Mouse (Mus musculus): ENCODE results near the gene Elof1. TPM values are rescaled to one million over a fixed set of nuclear protein-coding genes. Genes with fewer than 3 reads are reported as not detected.

Elof1 gene
- polyA plus RNA-seq, 1 experiment from 2014 or later = 188 TPM

DNA sequence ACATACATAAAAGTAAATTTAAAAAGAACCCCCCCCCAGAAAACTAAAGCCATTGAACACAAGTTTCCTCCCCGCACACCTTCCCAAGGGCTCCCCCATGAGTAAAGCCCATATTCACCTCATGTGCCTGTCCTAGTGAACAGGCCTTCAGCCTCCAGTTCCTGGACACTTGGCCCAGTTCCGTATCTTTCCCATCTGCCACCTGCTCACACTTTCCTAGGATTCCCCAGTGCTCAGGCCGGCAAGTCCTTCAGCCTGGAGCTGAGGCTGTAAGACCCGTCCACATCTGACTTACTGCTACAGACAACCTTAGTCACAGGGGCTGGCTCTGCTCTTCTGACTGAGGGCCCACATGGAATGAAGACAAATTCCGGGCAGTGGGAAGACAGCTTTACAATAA is 22.8 kb upstream of the Elof1 start:
- Histone ChIP-seq H3K4me3 (ENCODE audit: low read depth, low read length) (no peak overlapping the region), H3K4me2 (ENCODE audit: low read length) (no peak overlapping the region), H3K9me3 (replicated peaks; ENCODE audit: control insufficient read depth, low read length, poor library complexity, severe bottlenecking) (no peaks in the 10 kb centered on the region), H3K9ac (ENCODE audit: low read depth, low read length) (no peak overlapping the region), H3K27me3 (ENCODE audit: control insufficient read depth, insufficient read depth, low read depth, low read length) (no peaks in the 10 kb centered on the region), H3K4me1 (ENCODE audit: control insufficient read depth, insufficient read depth, low read length) (no peaks in the 10 kb centered on the region), H3K27ac (ENCODE audit: low read length) (no peak overlapping the region), H3K36me3 (ENCODE audit: control insufficient read depth, insufficient read depth, low read length) (no peaks in the 10 kb centered on the region)
- ATAC-seq = no peak
- whole genome bisulfite sequencing = 92% methylated on average over 5 of the region's 5 CpGs

GRCm38 (mm10) chr9:22138480-22138879 is 21.5 kb upstream of the Elof1 start:
- Histone ChIP-seq H3K4me2 (ENCODE audit: low read length) (no peak overlapping the region), H3K9me3 (replicated peaks; ENCODE audit: control insufficient read depth, low read length, poor library complexity, severe bottlenecking) (no peaks in the 10 kb centered on the region), H3K4me3 (ENCODE audit: low read depth, low read length) (no peak overlapping the region), H3K27me3 (ENCODE audit: control insufficient read depth, insufficient read depth, low read depth, low read length) (no peaks in the 10 kb centered on the region), H3K4me1 (ENCODE audit: control insufficient read depth, insufficient read depth, low read length) (no peaks in the 10 kb centered on the region), H3K27ac (ENCODE audit: low read length) (no peak overlapping the region), H3K36me3 (ENCODE audit: control insufficient read depth, insufficient read depth, low read length) (no peaks in the 10 kb centered on the region), H3K9ac (ENCODE audit: low read depth, low read length) (no peak overlapping the region)
- ATAC-seq = no peak
- 27% methylated on average over 2 of the region's 2 CpGs for WGBS

DNA sequence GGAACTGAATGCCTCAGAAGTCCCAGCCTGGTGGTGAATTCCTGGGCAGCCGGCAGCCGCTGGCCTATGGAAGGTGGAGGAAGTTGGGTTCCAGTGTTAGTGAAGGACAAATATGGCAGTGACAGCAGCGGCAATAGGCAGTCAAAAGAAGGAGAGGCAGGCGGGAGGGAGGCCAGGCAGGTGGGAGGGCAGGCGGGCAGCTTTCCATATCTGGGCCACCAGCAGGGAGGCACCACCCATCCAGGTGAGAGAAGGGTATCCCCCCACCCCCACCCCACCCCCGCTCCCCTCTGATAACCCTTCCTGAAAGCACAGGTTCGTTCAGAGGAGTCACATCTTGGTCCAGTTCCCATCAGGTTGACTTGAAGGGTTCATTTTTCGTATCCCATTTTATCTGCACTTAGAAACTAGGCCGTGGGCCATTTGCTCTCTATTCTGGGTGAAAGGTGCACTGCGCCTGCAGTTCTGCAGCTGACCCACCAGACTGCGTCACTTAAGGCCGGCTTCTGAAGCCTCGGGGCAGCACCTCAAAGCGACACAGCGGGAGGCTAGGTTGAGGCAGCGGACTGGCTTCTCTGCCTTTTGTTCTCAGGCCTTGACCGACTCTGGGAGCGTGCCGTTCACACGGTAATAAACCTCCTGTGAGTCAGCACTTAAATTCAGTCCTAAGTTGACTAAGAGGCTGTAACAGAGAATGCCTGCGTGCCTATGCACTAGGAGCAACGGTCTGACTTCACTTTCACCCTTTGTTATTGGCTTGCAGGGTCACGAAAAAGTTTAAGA is 20.0 kb upstream of the Elof1 start:
- H3K9ac ChIP-seq (ENCODE audit: low read depth, low read length) = no peak overlapping the region
- H3K27me3 ChIP-seq (ENCODE audit: control insufficient read depth, insufficient read depth, low read depth, low read length) = peaks cover 5% of the 10 kb centered on the region
- 14% methylated on average over 23 of the region's 23 CpGs for WGBS
- ATAC-seq = no peak
- no peaks in the 10 kb centered on the region for H3K36me3 ChIP-seq (ENCODE audit: control insufficient read depth, insufficient read depth, low read length)
- H3K4me3 ChIP-seq (ENCODE audit: low read depth, low read length) = no peak overlapping the region
- no peaks in the 10 kb centered on the region for H3K9me3 ChIP-seq (replicated peaks; ENCODE audit: control insufficient read depth, low read length, poor library complexity, severe bottlenecking)
- no peak overlapping the region for H3K27ac ChIP-seq (ENCODE audit: low read length)
- H3K4me2 ChIP-seq (ENCODE audit: low read length) = no peak overlapping the region
- H3K4me1 ChIP-seq (ENCODE audit: control insufficient read depth, insufficient read depth, low read length) = no peaks in the 10 kb centered on the region

DNA sequence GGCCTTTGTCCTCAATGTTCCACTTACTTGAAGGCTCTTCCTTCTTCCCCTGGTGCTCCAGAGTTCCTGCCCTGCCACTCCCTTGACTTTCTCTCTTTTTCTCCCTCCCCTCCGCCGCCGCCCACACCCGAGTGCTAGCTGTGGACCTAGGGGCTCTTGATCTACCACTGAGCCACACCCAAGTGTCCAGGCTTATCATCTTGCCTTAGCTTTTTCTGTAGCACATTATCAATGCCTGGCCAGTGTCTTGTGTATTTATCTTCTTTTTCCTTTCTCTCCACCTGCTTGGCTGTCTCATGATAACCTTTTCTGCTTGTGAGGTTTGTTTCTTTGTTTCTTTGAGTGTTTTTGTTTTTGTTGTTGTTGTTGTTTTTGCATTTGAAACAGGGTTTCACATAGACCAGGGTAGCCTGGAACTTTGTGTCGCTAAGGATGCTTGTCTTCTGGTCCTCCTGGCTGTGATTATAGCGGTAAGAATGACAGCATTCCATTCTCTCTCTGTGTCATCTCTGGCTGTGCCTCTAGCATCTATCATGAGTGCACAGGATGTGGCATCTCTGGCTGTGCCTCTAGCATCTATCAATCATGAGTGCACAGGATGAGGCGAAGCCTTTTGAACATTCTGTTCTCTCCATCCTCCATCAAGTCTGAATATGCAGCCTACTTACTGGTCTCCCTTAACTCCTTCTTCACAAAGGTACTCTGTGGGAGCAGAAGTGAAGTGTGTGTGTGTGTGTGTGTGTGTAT is 18.8 kb upstream of the Elof1 start, which contains the start of gene Acp5:
Gene Acp5 (minus strand): TSS at position 68 of the 747 bp plus-strand sequence.
- Histone ChIP-seq H3K4me1 (ENCODE audit: control insufficient read depth, insufficient read depth, low read length) (peaks cover 4% of the 10 kb centered on the region; the same call in 1 of the 2 replicates), H3K36me3 (ENCODE audit: control insufficient read depth, insufficient read depth, low read length) (no peaks in the 10 kb centered on the region), H3K27ac (ENCODE audit: low read length) (no peak within 1 kb of the TSS), H3K4me3 (ENCODE audit: low read depth, low read length) (no peak within 1 kb of the TSS), H3K9me3 (replicated peaks; ENCODE audit: control insufficient read depth, low read length, poor library complexity, severe bottlenecking) (no peaks in the 10 kb centered on the region), H3K27me3 (ENCODE audit: control insufficient read depth, insufficient read depth, low read depth, low read length) (peaks cover 13% of the 10 kb centered on the region), H3K9ac (ENCODE audit: low read depth, low read length) (no peak within 1 kb of the TSS), H3K4me2 (ENCODE audit: low read length) (no peak within 1 kb of the TSS)
- ATAC-seq = no peak
- 74% methylated on average over 7 of the region's 7 CpGs for WGBS

- peaks cover 13% of the 10 kb centered on the region for H3K27me3 ChIP-seq (ENCODE audit: control insufficient read depth, insufficient read depth, low read depth, low read length)
- ATAC-seq = no peak
- WGBS = 81% methylated on average over 9 of the region's 9 CpGs
- no peak overlapping the region for H3K9ac ChIP-seq (ENCODE audit: low read depth, low read length)
- H3K4me1 ChIP-seq (ENCODE audit: control insufficient read depth, insufficient read depth, low read length) = peaks cover 4% of the 10 kb centered on the region; the same call in 1 of the 2 replicates
- H3K4me2 ChIP-seq (ENCODE audit: low read length) = no peak overlapping the region
- no peaks in the 10 kb centered on the region for H3K36me3 ChIP-seq (ENCODE audit: control insufficient read depth, insufficient read depth, low read length)
- H3K27ac ChIP-seq (ENCODE audit: low read length) = no peak overlapping the region
- H3K9me3 ChIP-seq (replicated peaks; ENCODE audit: control insufficient read depth, low read length, poor library complexity, severe bottlenecking) = no peaks in the 10 kb centered on the region
- no peak overlapping the region for H3K4me3 ChIP-seq (ENCODE audit: low read depth, low read length)
These were observed 18.1 kb upstream of the Elof1 start for GRCm38 (mm10) chr9:22134988-22135643.

DNA sequence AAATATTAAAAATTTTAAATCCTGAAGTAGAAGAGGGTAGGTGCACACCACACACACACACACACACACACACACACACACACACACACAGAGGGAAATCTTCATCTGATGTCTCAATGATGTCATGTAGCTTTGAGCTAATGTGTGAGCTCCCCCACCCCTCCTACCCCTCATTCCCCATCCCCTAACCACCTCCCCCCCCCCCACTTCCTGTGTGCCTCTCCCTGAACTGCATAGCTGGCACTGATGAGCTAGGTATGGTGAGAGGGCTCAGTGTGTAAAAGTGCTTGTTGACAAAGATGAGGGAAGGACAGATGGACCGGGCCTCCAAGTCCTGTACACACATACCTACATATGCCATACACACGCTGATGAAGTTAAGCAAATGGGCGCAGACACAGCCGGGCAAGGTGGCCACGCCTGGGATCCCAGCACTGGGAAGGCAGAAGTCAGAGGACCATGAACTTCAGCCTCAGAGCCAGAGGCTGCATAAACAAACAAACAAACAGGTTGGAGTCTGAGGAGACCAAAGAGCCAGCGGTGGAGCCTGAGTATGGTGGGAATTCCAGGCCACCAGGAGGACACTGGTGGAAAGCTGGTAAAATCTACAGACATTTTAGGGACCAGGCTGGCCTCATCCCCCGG is 17.4 kb upstream of the Elof1 start:
- Histone ChIP-seq H3K9me3 (replicated peaks; ENCODE audit: control insufficient read depth, low read length, poor library complexity, severe bottlenecking) (no peaks in the 10 kb centered on the region), H3K4me3 (ENCODE audit: low read depth, low read length) (no peak overlapping the region), H3K9ac (ENCODE audit: low read depth, low read length) (no peak overlapping the region), H3K4me1 (ENCODE audit: control insufficient read depth, insufficient read depth, low read length) (peaks cover 4% of the 10 kb centered on the region; the same call in 1 of the 2 replicates), H3K27ac (ENCODE audit: low read length) (no peak overlapping the region), H3K36me3 (ENCODE audit: control insufficient read depth, insufficient read depth, low read length) (no peaks in the 10 kb centered on the region), H3K27me3 (ENCODE audit: control insufficient read depth, insufficient read depth, low read depth, low read length) (peaks cover 18% of the 10 kb centered on the region), H3K4me2 (ENCODE audit: low read length) (no peak overlapping the region)
- WGBS = 86% methylated on average over 7 of the region's 7 CpGs
- ATAC-seq = no peak

DNA sequence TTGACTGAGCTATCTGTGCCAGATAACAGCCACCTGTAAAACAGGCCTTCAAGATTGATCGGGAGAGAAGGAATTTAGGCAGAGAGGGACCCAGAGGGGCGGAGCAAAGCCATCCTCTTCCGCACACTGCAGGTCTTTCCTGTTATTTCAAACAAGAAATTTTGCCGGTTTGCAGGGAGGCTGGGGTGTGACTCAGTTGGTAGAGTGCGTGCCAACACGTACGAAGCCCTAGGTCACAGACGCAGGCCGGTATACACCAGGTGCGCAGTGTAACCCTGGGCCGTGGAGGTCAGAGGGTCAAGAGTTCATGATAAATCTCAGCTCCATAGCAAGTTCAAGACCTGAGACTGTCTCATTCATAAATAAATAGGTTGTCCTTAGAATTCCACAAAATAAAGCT is 15.2 kb upstream of the Elof1 start:
- no peak overlapping the region; the same call in 1 of the 2 replicates for H3K4me2 ChIP-seq (ENCODE audit: low read length)
- WGBS = 58% methylated on average over 11 of the region's 11 CpGs

DNA sequence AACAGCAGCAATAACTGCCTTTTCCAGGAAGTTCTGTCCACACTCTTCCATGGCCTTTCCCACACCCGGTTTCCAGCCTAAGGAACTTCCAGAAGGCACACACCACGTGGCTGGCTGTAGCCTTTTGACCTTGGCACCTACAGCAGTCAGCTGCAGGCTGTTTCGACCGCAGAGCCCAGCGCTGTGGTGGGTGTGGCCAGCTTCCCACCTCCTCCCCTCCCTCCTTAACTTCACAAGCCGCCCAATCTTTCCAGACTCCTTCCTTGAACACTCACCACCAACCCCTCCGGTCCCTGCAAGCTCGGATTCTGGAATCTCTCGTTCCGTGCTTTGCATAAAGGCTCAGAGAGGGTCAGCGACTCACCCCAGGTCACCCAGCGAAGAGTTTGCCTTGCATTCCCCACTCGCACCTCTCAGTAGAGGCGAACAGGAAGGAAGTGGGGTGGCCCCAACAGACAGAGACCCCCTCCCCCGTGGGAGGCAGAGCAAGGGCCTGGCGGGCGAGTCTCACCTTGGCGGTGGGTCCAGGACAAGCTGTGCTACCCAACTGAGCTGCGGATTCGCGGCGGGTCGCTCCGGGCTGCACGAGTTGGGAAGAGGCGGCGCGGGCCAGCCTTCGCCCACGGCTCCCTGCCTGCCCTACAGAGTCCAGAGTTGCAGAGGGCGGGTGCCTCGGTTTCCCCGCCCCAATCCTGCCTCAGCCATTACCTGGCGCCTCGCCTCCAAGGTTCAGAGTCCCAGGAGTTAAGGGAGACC is 14.4 kb upstream of the Elof1 start:
- H3K27ac ChIP-seq (ENCODE audit: low read length) = no peak overlapping the region
- peaks cover 20% of the 10 kb centered on the region for H3K27me3 ChIP-seq (ENCODE audit: control insufficient read depth, insufficient read depth, low read depth, low read length)
- peaks cover 4% of the 10 kb centered on the region; the same call in 1 of the 2 replicates for H3K4me1 ChIP-seq (ENCODE audit: control insufficient read depth, insufficient read depth, low read length)
- H3K9ac ChIP-seq (ENCODE audit: low read depth, low read length) = no peak overlapping the region
- H3K4me3 ChIP-seq (ENCODE audit: low read depth, low read length) = no peak overlapping the region
- H3K36me3 ChIP-seq (ENCODE audit: control insufficient read depth, insufficient read depth, low read length) = no peaks in the 10 kb centered on the region
- no peaks in the 10 kb centered on the region for H3K9me3 ChIP-seq (replicated peaks; ENCODE audit: control insufficient read depth, low read length, poor library complexity, severe bottlenecking)
- no peak for ATAC-seq
- WGBS = 3% methylated on average over 31 of the region's 35 CpGs
- peak overlapping the region; percentile 14; the same call in 1 of the 2 replicates for H3K4me2 ChIP-seq (ENCODE audit: low read length)

More for the DNA sequence above, 15.2 kb upstream of the Elof1 start:
- no peak for ATAC-seq
- Histone ChIP-seq H3K27ac (ENCODE audit: low read length) (no peak overlapping the region), H3K4me3 (ENCODE audit: low read depth, low read length) (no peak overlapping the region), H3K9ac (ENCODE audit: low read depth, low read length) (no peak overlapping the region), H3K4me1 (ENCODE audit: control insufficient read depth, insufficient read depth, low read length) (peaks cover 4% of the 10 kb centered on the region; the same call in 1 of the 2 replicates), H3K27me3 (ENCODE audit: control insufficient read depth, insufficient read depth, low read depth, low read length) (peaks cover 20% of the 10 kb centered on the region), H3K36me3 (ENCODE audit: control insufficient read depth, insufficient read depth, low read length) (no peaks in the 10 kb centered on the region), H3K9me3 (replicated peaks; ENCODE audit: control insufficient read depth, low read length, poor library complexity, severe bottlenecking) (no peaks in the 10 kb centered on the region)

Measured in midbrain, embryonic 16.5 days (tissue).